Mouse (Mus musculus) heart, embryonic 16.5 days (tissue): ENCODE measurements at regions not wholly inside any gene's neighbourhood (a gene's known extent, or its start where the extent isn't known, plus 50 kb on each side); places are given as distances from the start of the nearest gene placed in this dataset.

Experiments used
- ATAC-seq: fragments of 200-750 bp; cut with Nextera tagmentation; replicated peaks from 2 replicates; pipeline ENCODE4 v1.8.0; 2017; ENCODE audit warnings: moderate number of reproducible peaks; ENCODE audit not compliant: insufficient read depth, low FRiP score; ENCODE audit errors: extremely low read depth
- H3K27ac ChIP-seq: fragments of 300-500 bp; sonication (generic); 2 replicates; pipeline ENCODE4 v1.5.1; 2014; ENCODE audit warnings: mild to moderate bottlenecking, low read length, control low read depth, moderate library complexity
- H3K27me3 ChIP-seq: fragments of 300-500 bp; sonication (generic); 2 replicates; pipeline ENCODE4 v1.6.1; 2014; ENCODE audit warnings: low read length, mixed read lengths; ENCODE audit not compliant: control insufficient read depth, insufficient read depth
- H3K36me3 ChIP-seq: fragments of 300-500 bp; sonication (generic); 2 replicates; pipeline ENCODE4 v1.6.1; 2014; ENCODE audit not compliant: control insufficient read depth, insufficient read depth
- H3K4me1 ChIP-seq: fragments of 300-500 bp; sonication (generic); 2 replicates; pipeline ENCODE4 v1.6.1; 2014; ENCODE audit warnings: low read length, mixed read lengths; ENCODE audit not compliant: control insufficient read depth, insufficient read depth
- H3K4me2 ChIP-seq: fragments of 300-500 bp; sonication (generic); 2 replicates; pipeline ENCODE4 v1.6.1; 2014; ENCODE audit warnings: low read depth, mild to moderate bottlenecking, control low read depth, low read length
- H3K4me3 ChIP-seq: fragments of 300-500 bp; sonication (generic); 2 replicates; pipeline ENCODE4 v1.5.1; 2014; ENCODE audit warnings: mild to moderate bottlenecking, control low read depth, low read length
- H3K9ac ChIP-seq: fragments of 300-500 bp; sonication (generic); 2 replicates; pipeline ENCODE4 v1.6.1; 2014; ENCODE audit warnings: low read length, control low read depth
- H3K9me3 ChIP-seq: fragments of 300-500 bp; sonication (generic); replicated peaks from 2 replicates; pipeline ENCODE4 v1.6.1; 2016; ENCODE audit warnings: low read length; ENCODE audit not compliant: control insufficient read depth
- WGBS: fragments of 180-500 bp; shearing (Covaris S2); extraction: QIAGEN DNeasy Blood & Tissue Kit; methylation state at CpG from one replicate; pipeline ENCODE4 v1.1.7; 2014; 5-methylcytosine and 5-hydroxymethylcytosine counted together

DNA sequence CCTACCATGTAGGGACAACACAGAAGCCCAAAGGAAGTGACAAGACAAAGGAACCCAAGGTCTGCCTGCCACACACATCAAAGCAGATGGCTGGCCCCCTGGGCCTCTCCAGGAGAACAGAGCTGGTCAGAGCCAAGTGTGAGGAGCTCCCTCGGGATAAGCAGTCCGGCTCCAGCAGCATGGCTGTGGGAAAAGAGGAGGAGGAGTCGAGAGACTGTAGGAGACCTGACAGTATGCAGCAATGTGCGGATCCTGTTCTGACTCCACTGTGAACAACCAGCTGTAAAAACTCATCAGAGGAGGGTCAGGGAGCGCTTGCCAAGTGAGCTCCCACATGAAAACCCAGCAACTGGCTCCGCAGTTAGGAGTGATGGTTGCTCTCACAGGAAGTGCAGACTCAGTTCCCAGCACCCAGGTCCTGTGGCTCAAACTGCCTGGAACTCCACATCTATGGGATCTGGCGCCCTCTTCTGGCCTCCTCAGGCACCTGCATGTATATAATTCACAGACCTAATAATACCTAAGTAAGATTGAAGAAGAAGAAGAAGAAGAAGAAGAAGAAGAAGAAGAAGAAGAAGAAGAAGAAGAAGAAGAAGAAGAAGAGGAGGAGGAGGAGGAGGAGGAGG lies 79.3 kb upstream of the Errfi1 start:
- no peaks in the 10 kb centered on the region for H3K27me3 ChIP-seq
- H3K27ac ChIP-seq = no peak overlapping the region
- no peak overlapping the region for H3K4me3 ChIP-seq
- H3K4me2 ChIP-seq = no peak overlapping the region
- ATAC-seq = no peak
- no peaks in the 10 kb centered on the region for H3K36me3 ChIP-seq
- H3K4me1 ChIP-seq = peaks cover 2% of the 10 kb centered on the region; the same call in 1 of the 2 replicates
- H3K9ac ChIP-seq = no peak overlapping the region
- peaks cover 7% of the 10 kb centered on the region; the same call in 1 of the 2 replicates for H3K9me3 ChIP-seq
- WGBS = 73% methylated on average over 7 of the region's 7 CpGs

DNA sequence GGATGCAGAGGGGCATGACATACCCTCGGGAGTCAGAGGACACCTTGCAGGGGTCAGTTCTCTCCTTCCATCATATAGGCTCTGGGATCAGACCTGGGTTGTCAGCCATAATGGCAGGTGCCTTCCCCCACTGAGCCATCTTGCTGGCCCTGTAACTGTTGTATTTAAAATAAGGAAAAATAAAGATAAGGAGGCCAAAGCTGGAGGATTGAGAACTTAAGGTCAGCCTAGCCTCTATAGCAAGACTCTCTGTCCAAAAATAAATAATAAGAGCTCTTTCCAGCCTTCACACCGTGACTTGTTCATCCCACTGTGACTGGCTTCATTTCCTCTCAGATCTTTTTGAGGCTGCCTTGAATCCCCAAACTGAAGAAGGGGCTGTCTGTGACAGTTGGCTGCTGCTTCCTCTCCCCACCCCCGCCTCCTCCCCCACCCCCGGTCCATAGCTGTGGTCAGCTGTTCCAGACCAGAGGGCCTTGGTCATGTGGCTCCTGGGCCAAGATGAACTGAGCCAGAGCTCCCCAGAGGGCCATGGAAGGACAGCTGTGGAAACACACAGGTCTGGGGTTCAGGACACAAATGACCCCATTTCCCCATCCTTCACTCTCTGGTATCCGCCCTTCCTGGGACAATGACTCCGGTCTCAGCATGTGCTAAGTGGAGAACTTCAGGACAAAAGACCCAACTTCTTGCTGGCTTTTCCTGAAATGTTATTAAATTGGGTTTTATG lies 81.6 kb upstream of the Errfi1 start:
- no peak overlapping the region for H3K27ac ChIP-seq
- H3K27me3 ChIP-seq = no peaks in the 10 kb centered on the region
- 0 out of 2 replicates have a peak, but pooled peaks cover 3% of the 10 kb centered on the region for H3K4me1 ChIP-seq
- no peak overlapping the region for H3K4me3 ChIP-seq
- H3K4me2 ChIP-seq = no peak overlapping the region
- no peak for ATAC-seq
- no peak overlapping the region for H3K9ac ChIP-seq
- WGBS = 66% methylated on average over 6 of the region's 6 CpGs
- no peaks in the 10 kb centered on the region for H3K36me3 ChIP-seq
- peaks cover 7% of the 10 kb centered on the region; the same call in 1 of the 2 replicates for H3K9me3 ChIP-seq

DNA sequence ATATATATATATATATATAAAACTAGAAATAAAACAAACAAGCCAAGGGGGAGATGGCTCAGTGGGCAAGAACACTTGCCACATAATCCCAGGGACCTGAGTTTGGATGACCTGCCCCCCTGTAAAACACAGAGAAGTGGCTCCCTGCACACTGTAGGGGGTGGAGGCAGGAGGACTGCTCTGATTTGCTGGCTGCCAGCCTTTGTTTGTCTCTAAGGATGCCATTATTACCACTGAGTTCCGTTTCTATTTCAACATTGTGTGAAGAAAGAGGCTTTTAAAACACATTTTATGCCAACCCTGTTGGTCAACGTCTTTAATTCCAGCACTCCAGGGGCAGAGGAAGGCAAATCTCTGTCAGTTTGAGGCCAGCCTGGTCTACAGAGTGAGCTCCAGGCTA lies 82.2 kb upstream of the Errfi1 start:
- Histone ChIP-seq H3K4me1 (0 out of 2 replicates have a peak, but pooled peaks cover 3% of the 10 kb centered on the region), H3K9ac (no peak overlapping the region), H3K4me2 (no peak overlapping the region), H3K4me3 (no peak overlapping the region), H3K27ac (no peak overlapping the region), H3K27me3 (no peaks in the 10 kb centered on the region), H3K36me3 (no peaks in the 10 kb centered on the region), H3K9me3 (peaks cover 7% of the 10 kb centered on the region; the same call in 1 of the 2 replicates)
- no peak for ATAC-seq
- WGBS = 64% methylated on average over 2 of the region's 2 CpGs

DNA sequence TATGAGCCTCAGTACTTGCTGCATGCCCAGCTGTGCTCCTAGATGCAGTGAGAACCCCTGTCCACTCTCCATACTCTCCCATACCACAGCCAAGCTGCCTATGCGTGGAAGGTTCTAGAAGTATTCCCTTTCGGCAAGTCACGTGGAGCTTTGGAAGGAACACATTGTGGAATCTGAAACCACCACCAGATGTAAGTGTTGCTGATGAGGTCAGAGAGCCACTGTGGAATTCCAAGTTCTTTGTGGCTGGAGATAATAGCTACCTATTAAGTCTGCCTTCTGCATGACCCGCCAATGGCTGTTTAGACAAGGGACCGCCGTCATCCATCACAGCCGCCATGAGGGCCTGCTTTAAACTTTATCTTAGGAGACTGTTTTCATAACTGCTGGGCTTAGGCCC lies 84.7 kb upstream of the Errfi1 start:
- 0 out of 2 replicates have a peak, but pooled peaks cover 3% of the 10 kb centered on the region for H3K4me1 ChIP-seq
- H3K9ac ChIP-seq = no peak overlapping the region
- ATAC-seq = no peak
- no peaks in the 10 kb centered on the region for H3K36me3 ChIP-seq
- no peak overlapping the region for H3K4me3 ChIP-seq
- no peak overlapping the region for H3K27ac ChIP-seq
- WGBS = 31% methylated on average over 7 of the region's 7 CpGs
- no peak overlapping the region for H3K4me2 ChIP-seq
- H3K27me3 ChIP-seq = no peaks in the 10 kb centered on the region
- 0 out of 2 replicates have a peak, but pooled peaks cover 1% of the 10 kb centered on the region for H3K9me3 ChIP-seq

DNA sequence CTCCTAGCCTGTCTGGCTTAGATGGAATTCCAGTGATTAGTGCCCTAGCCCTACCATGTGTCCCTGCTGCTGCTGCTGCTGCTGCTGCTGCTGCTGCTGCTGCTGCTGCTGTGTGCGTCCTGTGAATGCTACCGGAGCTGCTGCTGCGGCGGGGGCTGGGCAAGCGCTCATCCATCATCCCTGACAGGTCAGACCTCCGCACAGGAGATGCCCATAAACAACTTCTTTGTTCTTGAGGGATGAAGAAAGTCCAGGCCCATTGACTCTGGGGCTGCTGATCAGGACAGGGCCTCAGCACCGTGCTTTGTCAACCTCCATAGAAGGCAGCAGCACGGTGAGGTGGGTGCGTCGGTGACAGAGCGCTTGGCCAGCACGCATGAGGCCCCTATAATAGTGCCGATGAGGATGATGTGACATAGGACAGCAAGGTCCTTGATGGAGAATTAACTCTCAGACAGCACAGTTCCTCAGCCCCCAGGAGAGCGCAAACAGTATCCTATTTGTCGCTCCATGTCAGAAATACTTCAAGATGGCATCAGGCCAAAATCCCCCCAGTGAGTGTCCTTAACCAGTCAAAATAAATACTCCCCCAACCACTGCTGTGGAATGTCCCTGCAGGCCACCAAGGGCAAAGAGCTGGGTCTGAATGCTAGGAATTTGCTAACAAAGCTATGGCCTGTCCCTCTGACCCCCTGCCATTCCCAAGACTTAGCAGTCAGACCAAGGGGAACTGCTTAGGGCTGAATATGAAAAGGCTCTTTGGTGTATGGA lies 95.1 kb upstream of the Errfi1 start:
- ATAC-seq = 0 out of 2 replicates have a peak, but pooled peaks have one; percentile 23
- Histone ChIP-seq H3K4me3 (no peak overlapping the region), H3K9me3 (no peaks in the 10 kb centered on the region), H3K9ac (no peak overlapping the region), H3K4me1 (peaks cover 10% of the 10 kb centered on the region), H3K27me3 (no peaks in the 10 kb centered on the region), H3K4me2 (peak overlapping the region; percentile 30; the same call in 1 of the 2 replicates), H3K27ac (0 out of 2 replicates have a peak overlapping the region, but pooled peaks have one; percentile 13), H3K36me3 (no peaks in the 10 kb centered on the region)
- WGBS = 10% methylated on average over 15 of the region's 15 CpGs

DNA sequence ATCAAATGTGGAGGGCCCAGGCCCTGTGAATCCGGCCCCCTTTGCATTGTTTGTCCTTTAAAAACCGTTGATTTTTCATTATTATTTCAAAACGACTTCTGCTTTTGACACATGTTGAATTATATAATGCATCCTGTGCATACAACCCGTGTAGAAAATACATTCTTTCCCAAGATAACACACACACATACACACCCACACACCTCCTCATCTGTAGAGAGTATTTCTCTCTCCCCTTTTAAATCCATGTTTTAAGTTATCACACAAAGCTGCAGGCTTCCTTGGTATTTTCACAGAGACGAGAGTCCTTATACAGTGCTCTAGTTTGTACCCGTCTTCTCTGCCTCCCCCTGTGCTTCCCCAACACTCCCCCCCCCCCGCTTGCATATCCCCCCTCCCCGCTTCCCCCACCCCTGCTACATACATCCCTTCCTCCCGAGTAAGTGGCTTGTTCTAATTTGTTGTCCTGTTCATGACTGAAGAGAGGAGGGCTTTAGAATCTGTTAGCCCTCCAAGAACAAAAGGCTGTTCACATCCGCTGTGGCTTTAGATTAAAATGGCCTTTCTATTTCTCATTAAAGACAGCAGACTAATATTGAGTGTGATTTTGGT lies 95.8 kb upstream of the Errfi1 start:
- Histone ChIP-seq H3K4me3 (no peak overlapping the region), H3K4me1 (peaks cover 10% of the 10 kb centered on the region), H3K36me3 (no peaks in the 10 kb centered on the region), H3K4me2 (no peak overlapping the region), H3K9ac (no peak overlapping the region), H3K27ac (no peak overlapping the region), H3K9me3 (no peaks in the 10 kb centered on the region), H3K27me3 (no peaks in the 10 kb centered on the region)
- ATAC-seq = no peak
- 47% methylated on average over 10 of the region's 10 CpGs for WGBS

DNA sequence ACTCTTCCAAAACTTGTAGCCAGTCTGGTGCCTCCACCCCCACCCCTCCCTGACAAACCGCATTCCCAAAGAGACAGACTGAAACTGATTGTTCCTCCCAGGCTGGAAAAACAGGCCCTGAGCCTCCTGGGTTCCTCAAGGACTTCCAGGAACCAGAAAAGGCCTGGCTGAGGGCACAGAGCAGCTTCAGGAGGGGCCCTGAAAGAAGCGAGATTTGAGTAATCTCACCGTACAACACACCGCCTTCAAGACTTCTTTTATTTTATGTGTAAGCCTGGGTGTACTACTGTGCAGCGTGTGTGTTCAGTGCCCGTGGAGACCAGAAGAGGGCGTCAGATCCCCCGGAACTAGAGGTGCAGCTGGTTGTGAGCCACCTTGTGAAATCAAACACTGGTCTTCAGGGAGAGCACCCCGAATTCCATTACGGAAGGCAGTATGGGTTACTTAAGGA lies 96.4 kb upstream of the Errfi1 start:
- no peak overlapping the region for H3K9ac ChIP-seq
- no peak for ATAC-seq
- H3K4me3 ChIP-seq = no peak overlapping the region
- no peak overlapping the region for H3K27ac ChIP-seq
- H3K9me3 ChIP-seq = no peaks in the 10 kb centered on the region
- 78% methylated on average over 10 of the region's 10 CpGs for WGBS
- no peak overlapping the region for H3K4me2 ChIP-seq
- no peaks in the 10 kb centered on the region for H3K27me3 ChIP-seq
- H3K4me1 ChIP-seq = peaks cover 10% of the 10 kb centered on the region
- no peaks in the 10 kb centered on the region for H3K36me3 ChIP-seq

DNA sequence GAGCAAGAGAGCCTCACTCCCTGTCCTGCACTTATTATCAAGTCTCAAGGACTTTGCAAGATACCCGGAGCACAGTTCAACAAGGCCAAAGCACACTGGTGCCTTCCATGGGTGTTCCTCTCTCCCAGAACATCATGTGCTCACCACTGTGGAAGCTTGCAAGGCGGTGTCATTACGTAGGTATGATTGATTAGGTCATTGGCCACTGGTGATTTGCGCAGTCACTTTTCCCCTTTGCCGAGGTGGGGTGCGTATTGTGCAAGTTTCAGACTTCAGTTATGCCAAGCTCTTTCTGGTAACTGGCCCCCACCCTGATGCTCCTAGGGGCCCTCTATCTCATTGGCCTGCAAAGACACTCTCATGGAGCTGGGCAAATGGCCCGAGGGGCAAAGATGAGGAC lies 98.3 kb upstream of the Errfi1 start:
- WGBS = 92% methylated on average over 7 of the region's 7 CpGs
- H3K4me2 ChIP-seq = no peak overlapping the region
- H3K27me3 ChIP-seq = no peaks in the 10 kb centered on the region
- no peak overlapping the region for H3K9ac ChIP-seq
- no peak overlapping the region for H3K27ac ChIP-seq
- no peaks in the 10 kb centered on the region for H3K36me3 ChIP-seq
- no peaks in the 10 kb centered on the region for H3K9me3 ChIP-seq
- H3K4me1 ChIP-seq = peaks cover 10% of the 10 kb centered on the region
- ATAC-seq = no peak
- no peak overlapping the region for H3K4me3 ChIP-seq
